Mouse (Mus musculus) liver, embryonic 15.5 days (tissue): Measurements from ENCODE around the gene Bbs9. TPM values are rescaled to one million over a fixed set of nuclear protein-coding genes. Genes with fewer than 3 reads are reported as not detected.

Source experiments
- ATAC-seq: fragments of 200-750 bp; cut with Nextera tagmentation; 2 replicates; pipeline ENCODE4 v1.8.0; 2017; ENCODE audit warnings: moderate number of reproducible peaks, mild to moderate bottlenecking, moderate library complexity; ENCODE audit not compliant: insufficient read depth
- H3K27ac ChIP-seq: fragments of 300-500 bp; sonication (generic); replicated peaks from 2 replicates; pipeline ENCODE4 v1.5.1; 2015; ENCODE audit warnings: mild to moderate bottlenecking, inconsistent platforms
- H3K27me3 ChIP-seq: fragments of 300-500 bp; sonication (generic); 2 replicates; pipeline ENCODE4 v1.6.1; 2015; ENCODE audit warnings: mild to moderate bottlenecking, inconsistent platforms
- H3K36me3 ChIP-seq: fragments of 300-500 bp; sonication (generic); replicated peaks from 2 replicates; pipeline ENCODE4 v1.6.1; 2015; ENCODE audit warnings: moderate library complexity, mild to moderate bottlenecking, inconsistent platforms
- H3K4me1 ChIP-seq: fragments of 300-500 bp; sonication (generic); replicated peaks from 2 replicates; pipeline ENCODE4 v1.6.1; 2015; ENCODE audit warnings: inconsistent platforms
- H3K4me2 ChIP-seq: fragments of 300-500 bp; sonication (generic); 2 replicates; pipeline ENCODE4 v1.6.1; 2015; ENCODE audit warnings: moderate library complexity, mild to moderate bottlenecking, inconsistent platforms
- H3K4me3 ChIP-seq: fragments of 300-500 bp; sonication (generic); replicated peaks from 2 replicates; pipeline ENCODE4 v1.5.1; 2015; ENCODE audit warnings: mild to moderate bottlenecking, inconsistent platforms
- H3K9ac ChIP-seq: fragments of 300-500 bp; sonication (generic); 2 replicates; pipeline ENCODE4 v1.6.1; 2015; ENCODE audit warnings: moderate library complexity, mild to moderate bottlenecking, inconsistent platforms
- H3K9me3 ChIP-seq: fragments of 300-500 bp; sonication (generic); replicated peaks from 2 replicates; pipeline ENCODE4 v1.6.1; 2016; ENCODE audit warnings: inconsistent platforms
- WGBS: fragments of 180-500 bp; shearing (Covaris S2); methylation state at CpG from one replicate; pipeline ENCODE4 v1.1.7; 2015; ENCODE audit warnings: mixed read lengths; ENCODE audit not compliant: insufficient replicate concordance; 5-methylcytosine and 5-hydroxymethylcytosine counted together
- polyA plus RNA-seq: library from polyadenylated mRNA; unstranded; fragments of >200 nt; fragmentation: Nextera tagmentation; extraction: Ambion mirVana; gene quantifications from 2 replicates; pipeline ENCODE4 v1.2.1, GENCODE M21; 2015

Bbs9 gene
- polyA plus RNA-seq, 1 experiment from 2014 or later: 2.3 TPM

GRCm38 (mm10) chr9:22638502-22638901, 163.0 kb downstream of the Bbs9 start:
- Histone ChIP-seq H3K27ac (no peak overlapping the region), H3K4me3 (no peak overlapping the region), H3K4me1 (no peaks in the 10 kb centered on the region), H3K4me2 (no peak overlapping the region), H3K36me3 (no peaks in the 10 kb centered on the region), H3K9ac (no peak overlapping the region), H3K9me3 (no peaks in the 10 kb centered on the region), H3K27me3 (no peaks in the 10 kb centered on the region)
- ATAC-seq: no peak
- WGBS: 52% methylated on average over 5 of the region's 5 CpGs

DNA sequence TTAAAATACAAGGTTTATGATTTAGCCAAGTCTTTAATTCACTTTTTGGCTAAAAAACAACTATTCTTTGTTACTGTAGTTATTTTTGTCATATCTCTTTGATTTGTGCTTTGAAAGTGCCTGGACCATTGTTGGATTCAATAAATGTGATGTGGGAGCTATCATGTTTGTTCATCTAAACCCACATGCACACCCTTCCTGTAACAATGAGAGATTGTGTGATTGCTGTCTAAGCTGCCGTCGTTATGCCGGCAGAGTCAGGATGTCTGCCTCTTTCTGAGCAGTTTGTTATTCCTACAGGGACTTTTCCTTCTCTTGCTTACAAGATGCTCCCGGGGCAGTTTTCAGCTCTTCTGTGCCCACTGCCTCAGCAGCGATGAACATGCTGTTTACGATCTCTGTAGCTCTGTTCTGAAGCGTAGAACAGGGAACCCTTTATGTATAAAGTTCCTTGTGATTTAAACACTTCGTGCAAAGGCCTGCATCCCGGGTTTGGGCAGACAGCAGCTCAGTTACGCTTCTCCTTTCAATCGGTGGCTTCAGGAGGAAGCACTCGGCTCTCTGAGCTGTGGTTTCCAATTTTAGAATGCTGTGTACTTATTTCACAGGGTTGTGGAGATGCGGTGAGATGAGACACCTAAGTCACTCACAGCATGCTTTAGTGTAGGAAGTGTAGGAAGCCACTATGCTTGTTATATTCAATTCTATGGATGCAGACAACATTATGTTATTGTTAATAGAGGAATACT, 165.3 kb downstream of the Bbs9 start:
- Histone ChIP-seq H3K4me3 (no peak overlapping the region), H3K27ac (no peak overlapping the region), H3K36me3 (no peaks in the 10 kb centered on the region), H3K4me2 (no peak overlapping the region), H3K9me3 (no peaks in the 10 kb centered on the region), H3K4me1 (no peaks in the 10 kb centered on the region), H3K27me3 (no peaks in the 10 kb centered on the region), H3K9ac (no peak overlapping the region)
- no peak for ATAC-seq
- WGBS: 21% methylated on average over 13 of the region's 13 CpGs

DNA sequence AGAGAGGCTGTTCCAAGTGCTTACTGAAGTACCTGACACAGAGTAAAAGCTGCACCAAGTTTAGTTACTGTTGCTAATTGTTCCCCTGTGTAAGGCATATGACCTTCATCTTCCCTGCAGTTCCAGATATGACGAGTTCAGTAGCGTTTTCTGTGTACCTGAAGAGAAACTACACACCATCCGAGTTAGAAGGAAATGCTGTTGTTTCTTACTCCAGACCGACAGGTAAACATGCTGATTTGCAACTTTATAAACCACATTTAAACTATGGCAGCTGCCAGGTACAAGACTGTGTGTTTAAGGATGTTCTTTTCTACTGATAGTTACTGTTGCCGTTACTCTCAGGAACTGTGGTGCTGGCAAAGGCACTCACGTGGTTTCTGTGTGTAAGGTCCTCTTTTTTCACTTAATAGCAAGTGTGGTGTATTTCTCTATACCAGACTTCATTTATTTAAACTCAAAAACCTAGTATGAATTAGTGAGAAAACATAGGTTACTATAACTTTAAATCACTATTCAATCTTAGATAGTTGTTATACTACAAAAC, 170.4 kb downstream of the Bbs9 start:
- H3K4me3 ChIP-seq: no peak overlapping the region
- no peak overlapping the region for H3K9ac ChIP-seq
- no peak overlapping the region for H3K4me2 ChIP-seq
- H3K27me3 ChIP-seq: no peaks in the 10 kb centered on the region
- 47% methylated on average over 6 of the region's 6 CpGs for WGBS
- H3K27ac ChIP-seq: no peak overlapping the region
- H3K4me1 ChIP-seq: no peaks in the 10 kb centered on the region
- H3K36me3 ChIP-seq: no peaks in the 10 kb centered on the region
- H3K9me3 ChIP-seq: no peaks in the 10 kb centered on the region
- no peak for ATAC-seq

DNA sequence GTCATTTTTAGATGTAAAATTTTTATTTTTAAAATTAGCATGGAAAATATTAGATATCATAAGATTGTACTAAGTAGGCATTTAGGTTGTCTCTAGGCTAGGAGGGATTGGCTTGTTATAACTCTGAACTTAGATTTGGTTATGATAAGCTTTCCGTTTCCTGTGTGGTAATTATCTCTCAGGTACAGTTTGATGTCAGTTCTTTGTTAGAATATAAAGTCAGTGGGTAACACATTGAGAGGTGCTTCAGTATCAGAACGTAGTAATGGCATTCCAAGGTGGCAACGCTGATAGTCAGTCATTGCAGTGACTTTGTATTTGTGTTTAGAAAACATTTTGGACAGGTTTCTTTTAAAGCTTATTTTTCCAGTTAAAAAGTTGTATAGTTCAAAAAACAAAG, 170.9 kb downstream of the Bbs9 start:
- Histone ChIP-seq H3K4me1 (no peaks in the 10 kb centered on the region), H3K27ac (no peak overlapping the region), H3K27me3 (no peaks in the 10 kb centered on the region), H3K36me3 (no peaks in the 10 kb centered on the region), H3K4me2 (no peak overlapping the region), H3K9me3 (no peaks in the 10 kb centered on the region), H3K4me3 (no peak overlapping the region), H3K9ac (no peak overlapping the region)
- no peak for ATAC-seq
- 39% methylated on average over 3 of the region's 3 CpGs for WGBS

GRCm38 (mm10) chr9:22648163-22648562, 172.6 kb downstream of the Bbs9 start:
- H3K4me2 ChIP-seq: no peak overlapping the region
- H3K4me1 ChIP-seq: no peaks in the 10 kb centered on the region
- no peaks in the 10 kb centered on the region for H3K36me3 ChIP-seq
- no peak overlapping the region for H3K27ac ChIP-seq
- no peak for ATAC-seq
- H3K9ac ChIP-seq: no peak overlapping the region
- 85% methylated on average over 3 of the region's 3 CpGs for WGBS
- no peaks in the 10 kb centered on the region for H3K9me3 ChIP-seq
- H3K4me3 ChIP-seq: no peak overlapping the region
- no peaks in the 10 kb centered on the region for H3K27me3 ChIP-seq

GRCm38 (mm10) chr9:22649606-22650005, 174.1 kb downstream of the Bbs9 start:
- no peak overlapping the region for H3K9ac ChIP-seq
- H3K27ac ChIP-seq: no peak overlapping the region
- no peaks in the 10 kb centered on the region for H3K36me3 ChIP-seq
- no peaks in the 10 kb centered on the region for H3K27me3 ChIP-seq
- no peaks in the 10 kb centered on the region for H3K4me1 ChIP-seq
- no peak overlapping the region for H3K4me2 ChIP-seq
- H3K4me3 ChIP-seq: no peak overlapping the region
- no peak for ATAC-seq
- no peaks in the 10 kb centered on the region for H3K9me3 ChIP-seq
- whole genome bisulfite sequencing: 35% methylated on average over 10 of the region's 10 CpGs

DNA sequence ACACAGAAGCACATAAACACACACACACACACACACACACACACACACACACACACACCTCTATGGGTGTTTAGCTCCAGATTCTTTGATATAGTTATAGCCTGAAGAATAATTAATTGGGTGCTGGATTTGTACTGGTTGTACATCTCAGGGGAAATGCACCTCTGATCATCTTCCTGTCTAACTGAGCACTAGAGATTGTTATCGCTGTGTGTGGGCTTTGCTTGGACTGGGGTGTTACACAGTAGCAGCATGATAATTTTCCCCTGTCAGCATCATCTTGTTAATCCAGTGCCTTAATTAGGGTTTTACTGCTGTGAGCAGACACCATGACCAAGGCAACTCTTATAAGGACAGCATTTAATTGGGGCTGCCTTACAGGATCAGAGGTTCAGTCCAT, 175.3 kb downstream of the Bbs9 start:
- WGBS: 70% methylated on average over 1 of the region's 1 CpGs
- ATAC-seq: no peak

DNA sequence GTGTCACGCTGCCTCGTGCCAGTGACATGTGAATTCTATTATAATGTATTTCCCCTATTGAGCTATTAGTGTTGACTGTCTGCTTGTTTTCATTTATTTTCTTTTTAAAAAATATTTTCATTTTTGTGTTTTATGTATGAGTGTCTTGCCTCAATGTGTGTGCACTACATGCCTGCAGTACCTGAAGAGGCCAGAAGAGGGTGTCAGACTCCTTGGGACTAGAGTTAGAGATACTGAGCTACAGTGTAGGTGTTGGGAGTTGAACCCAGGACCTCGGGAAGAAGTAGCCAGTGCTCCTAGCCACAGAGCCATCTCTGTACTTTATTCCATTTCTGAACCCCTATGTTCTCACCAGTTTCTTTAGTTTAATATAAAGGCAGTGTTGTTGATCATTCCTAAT, 176.1 kb downstream of the Bbs9 start:
- no peak overlapping the region for H3K4me2 ChIP-seq
- no peaks in the 10 kb centered on the region for H3K9me3 ChIP-seq
- ATAC-seq: no peak
- H3K4me1 ChIP-seq: no peaks in the 10 kb centered on the region
- H3K27ac ChIP-seq: no peak overlapping the region
- WGBS: 73% methylated on average over 3 of the region's 3 CpGs
- no peaks in the 10 kb centered on the region for H3K27me3 ChIP-seq
- H3K9ac ChIP-seq: no peak overlapping the region
- no peaks in the 10 kb centered on the region for H3K36me3 ChIP-seq
- no peak overlapping the region for H3K4me3 ChIP-seq

More for the DNA sequence above, 175.3 kb downstream of the Bbs9 start:
- Histone ChIP-seq H3K4me1 (no peaks in the 10 kb centered on the region), H3K4me3 (no peak overlapping the region), H3K4me2 (no peak overlapping the region), H3K27me3 (no peaks in the 10 kb centered on the region), H3K9me3 (no peaks in the 10 kb centered on the region), H3K9ac (no peak overlapping the region), H3K27ac (no peak overlapping the region), H3K36me3 (no peaks in the 10 kb centered on the region)

- ATAC-seq: no peak
- 51% methylated on average over 11 of the region's 11 CpGs for WGBS
- no peaks in the 10 kb centered on the region for H3K9me3 ChIP-seq
- no peak overlapping the region for H3K9ac ChIP-seq
- H3K36me3 ChIP-seq: no peaks in the 10 kb centered on the region
- H3K27me3 ChIP-seq: no peaks in the 10 kb centered on the region
- no peak overlapping the region for H3K4me3 ChIP-seq
- no peak overlapping the region for H3K4me2 ChIP-seq
- no peaks in the 10 kb centered on the region for H3K4me1 ChIP-seq
- H3K27ac ChIP-seq: no peak overlapping the region
Observed at GRCm38 (mm10) chr9:22654726-22655393, 179.3 kb downstream of the Bbs9 start.

DNA sequence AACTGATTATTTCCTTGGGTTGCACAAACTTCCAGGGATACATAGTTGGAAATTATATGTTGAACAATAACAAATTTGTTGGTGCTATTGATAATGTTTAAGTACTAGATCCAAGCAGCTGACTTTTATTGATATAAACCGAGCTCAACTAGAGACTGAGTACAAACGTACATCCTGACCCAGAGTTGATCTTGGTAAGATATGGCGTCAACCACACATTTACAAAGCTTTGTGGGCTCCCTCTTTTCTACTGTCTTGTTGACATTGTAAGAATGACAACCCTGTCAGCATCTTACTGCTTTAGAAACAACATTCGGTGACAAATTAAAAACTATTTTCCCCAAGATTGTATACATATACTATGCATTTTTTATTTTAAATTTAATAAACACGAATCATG, 181.7 kb downstream of the Bbs9 start:
- no peaks in the 10 kb centered on the region for H3K36me3 ChIP-seq
- WGBS: 57% methylated on average over 5 of the region's 5 CpGs
- no peak overlapping the region for H3K4me2 ChIP-seq

GRCm38 (mm10) chr9:22665155-22665554, 189.6 kb downstream of the Bbs9 start:
- no peak overlapping the region for H3K4me2 ChIP-seq
- WGBS: 69% methylated on average over 8 of the region's 8 CpGs
- no peaks in the 10 kb centered on the region for H3K4me1 ChIP-seq

More for the DNA sequence above, 181.7 kb downstream of the Bbs9 start:
- H3K9ac ChIP-seq: no peak overlapping the region
- no peaks in the 10 kb centered on the region for H3K4me1 ChIP-seq
- ATAC-seq: no peak
- H3K27ac ChIP-seq: no peak overlapping the region
- H3K9me3 ChIP-seq: no peaks in the 10 kb centered on the region
- H3K27me3 ChIP-seq: no peaks in the 10 kb centered on the region
- no peak overlapping the region for H3K4me3 ChIP-seq

More at GRCm38 (mm10) chr9:22665155-22665554, 189.6 kb downstream of the Bbs9 start:
- H3K27me3 ChIP-seq: no peaks in the 10 kb centered on the region
- H3K9ac ChIP-seq: no peak overlapping the region
- H3K9me3 ChIP-seq: no peaks in the 10 kb centered on the region
- no peak overlapping the region for H3K27ac ChIP-seq
- no peaks in the 10 kb centered on the region for H3K36me3 ChIP-seq
- H3K4me3 ChIP-seq: no peak overlapping the region
- no peak for ATAC-seq
